Mouse (Mus musculus): ENCODE measurements around the gene Camk1d. TPM values are rescaled to one million over a fixed set of nuclear protein-coding genes. Genes with fewer than 3 reads are reported as not detected.

The Camk1d gene
- polyA plus RNA-seq, 1 experiment = 14.3 TPM

- WGBS = 80% methylated on average over 4 of the region's 4 CpGs
- no peaks in the 10 kb centered on the region for H3K4me1 ChIP-seq (ENCODE audit: control insufficient read depth, insufficient read depth, insufficient read length, low read length)
- no peak overlapping the region for H3K4me3 ChIP-seq (ENCODE audit: low read depth, low read length)
- no peaks in the 10 kb centered on the region for H3K27me3 ChIP-seq (ENCODE audit: control insufficient read depth, insufficient read depth, low read length)
- no peaks in the 10 kb centered on the region for H3K36me3 ChIP-seq (ENCODE audit: control insufficient read depth, insufficient read depth, low read length)
- no peak for TF ChIP-seq CTCF (IDR thresholded peaks at IDR 0.05; ENCODE audit: extremely low read depth, insufficient read length, insufficient replicate concordance, low read depth, low read length)
- TF ChIP-seq POLR2A (IDR thresholded peaks at IDR 0.05; ENCODE audit: low read depth, low read length) = no peak
- H3K27ac ChIP-seq (ENCODE audit: insufficient read depth, low read depth, low read length) = peak overlapping the region; percentile 26; the same call in 1 of the 2 replicates
Measured at GRCm38 (mm10) chr2:5288593-5288992, 425.7 kb downstream of the Camk1d start.

- peak overlapping the region; percentile 20; the same call in 1 of the 2 replicates for H3K27ac ChIP-seq (ENCODE audit: insufficient read depth, low read depth, low read length)
- no peaks in the 10 kb centered on the region for H3K36me3 ChIP-seq (ENCODE audit: control insufficient read depth, insufficient read depth, low read length)
- H3K4me3 ChIP-seq (ENCODE audit: low read depth, low read length) = no peak overlapping the region
- no peaks in the 10 kb centered on the region for H3K4me1 ChIP-seq (ENCODE audit: control insufficient read depth, insufficient read depth, insufficient read length, low read length)
- no peaks in the 10 kb centered on the region for H3K27me3 ChIP-seq (ENCODE audit: control insufficient read depth, insufficient read depth, low read length)
- TF ChIP-seq CTCF (IDR thresholded peaks at IDR 0.05; ENCODE audit: extremely low read depth, insufficient read length, insufficient replicate concordance, low read depth, low read length) (no peak), POLR2A (IDR thresholded peaks at IDR 0.05; ENCODE audit: low read depth, low read length) (no peak)
- 90% methylated on average over 3 of the region's 3 CpGs for WGBS
Measured at GRCm38 (mm10) chr2:5287044-5287380, 427.3 kb downstream of the Camk1d start.

GRCm38 (mm10) chr2:5286189-5287043 is 427.9 kb downstream of the Camk1d start:
- Histone ChIP-seq H3K36me3 (ENCODE audit: control insufficient read depth, insufficient read depth, low read length) (no peaks in the 10 kb centered on the region), H3K4me1 (ENCODE audit: control insufficient read depth, insufficient read depth, insufficient read length, low read length) (no peaks in the 10 kb centered on the region), H3K27me3 (ENCODE audit: control insufficient read depth, insufficient read depth, low read length) (no peaks in the 10 kb centered on the region), H3K27ac (ENCODE audit: insufficient read depth, low read depth, low read length) (peak overlapping the region; percentile 20; the same call in 1 of the 2 replicates), H3K4me3 (ENCODE audit: low read depth, low read length) (no peak overlapping the region)
- WGBS = 45% methylated on average over 5 of the region's 5 CpGs
- TF ChIP-seq CTCF (IDR thresholded peaks at IDR 0.05; ENCODE audit: extremely low read depth, insufficient read length, insufficient replicate concordance, low read depth, low read length) (no peak), POLR2A (IDR thresholded peaks at IDR 0.05; ENCODE audit: low read depth, low read length) (no peak)

- H3K4me1 ChIP-seq (ENCODE audit: control insufficient read depth, insufficient read depth, insufficient read length, low read length) = no peaks in the 10 kb centered on the region
- H3K27ac ChIP-seq (ENCODE audit: insufficient read depth, low read depth, low read length) = no peak overlapping the region
- no peak overlapping the region for H3K4me3 ChIP-seq (ENCODE audit: low read depth, low read length)
- 67% methylated on average over 5 of the region's 5 CpGs for WGBS
- H3K36me3 ChIP-seq (ENCODE audit: control insufficient read depth, insufficient read depth, low read length) = no peaks in the 10 kb centered on the region
- TF ChIP-seq CTCF (IDR thresholded peaks at IDR 0.05; ENCODE audit: extremely low read depth, insufficient read length, insufficient replicate concordance, low read depth, low read length) (no peak), POLR2A (IDR thresholded peaks at IDR 0.05; ENCODE audit: low read depth, low read length) (no peak)
- no peaks in the 10 kb centered on the region for H3K27me3 ChIP-seq (ENCODE audit: control insufficient read depth, insufficient read depth, low read length)
Measured at GRCm38 (mm10) chr2:5284351-5284750, 430.0 kb downstream of the Camk1d start.

- H3K4me1 ChIP-seq (ENCODE audit: control insufficient read depth, insufficient read depth, insufficient read length, low read length) = no peaks in the 10 kb centered on the region
- H3K4me3 ChIP-seq (ENCODE audit: low read depth, low read length) = no peak overlapping the region
- no peaks in the 10 kb centered on the region for H3K36me3 ChIP-seq (ENCODE audit: control insufficient read depth, insufficient read depth, low read length)
- TF ChIP-seq POLR2A (IDR thresholded peaks at IDR 0.05; ENCODE audit: low read depth, low read length) (no peak), CTCF (IDR thresholded peaks at IDR 0.05; ENCODE audit: extremely low read depth, insufficient read length, insufficient replicate concordance, low read depth, low read length) (no peak)
- no peaks in the 10 kb centered on the region for H3K27me3 ChIP-seq (ENCODE audit: control insufficient read depth, insufficient read depth, low read length)
- H3K27ac ChIP-seq (ENCODE audit: insufficient read depth, low read depth, low read length) = no peak overlapping the region
- WGBS = 85% methylated on average over 4 of the region's 4 CpGs
Measured at GRCm38 (mm10) chr2:5282623-5283022, 431.7 kb downstream of the Camk1d start.

GRCm38 (mm10) chr2:5267980-5268379 is 446.3 kb downstream of the Camk1d start:
- Histone ChIP-seq H3K4me1 (ENCODE audit: control insufficient read depth, insufficient read depth, insufficient read length, low read length) (no peaks in the 10 kb centered on the region), H3K27ac (ENCODE audit: insufficient read depth, low read depth, low read length) (no peak overlapping the region), H3K4me3 (ENCODE audit: low read depth, low read length) (no peak overlapping the region), H3K36me3 (ENCODE audit: control insufficient read depth, insufficient read depth, low read length) (no peaks in the 10 kb centered on the region), H3K27me3 (ENCODE audit: control insufficient read depth, insufficient read depth, low read length) (no peaks in the 10 kb centered on the region)
- TF ChIP-seq POLR2A (IDR thresholded peaks at IDR 0.05; ENCODE audit: low read depth, low read length) (no peak), CTCF (IDR thresholded peaks at IDR 0.05; ENCODE audit: extremely low read depth, insufficient read length, insufficient replicate concordance, low read depth, low read length) (no peak)
- 20% methylated on average over 2 of the region's 2 CpGs for WGBS

GRCm38 (mm10) chr2:5262279-5262678 is 452.0 kb downstream of the Camk1d start:
- Histone ChIP-seq H3K36me3 (ENCODE audit: control insufficient read depth, insufficient read depth, low read length) (no peaks in the 10 kb centered on the region), H3K27ac (ENCODE audit: insufficient read depth, low read depth, low read length) (no peak overlapping the region), H3K4me3 (ENCODE audit: low read depth, low read length) (no peak overlapping the region), H3K27me3 (ENCODE audit: control insufficient read depth, insufficient read depth, low read length) (no peaks in the 10 kb centered on the region), H3K4me1 (ENCODE audit: control insufficient read depth, insufficient read depth, insufficient read length, low read length) (peaks cover 2% of the 10 kb centered on the region; the same call in 1 of the 2 replicates)
- 39% methylated on average over 2 of the region's 2 CpGs for WGBS
- TF ChIP-seq CTCF (IDR thresholded peaks at IDR 0.05; ENCODE audit: extremely low read depth, insufficient read length, insufficient replicate concordance, low read depth, low read length) (no peak), POLR2A (IDR thresholded peaks at IDR 0.05; ENCODE audit: low read depth, low read length) (no peak)

All from small intestine, adult 2 months (tissue).